Mouse (Mus musculus): Measurements from ENCODE around the gene Irgm2. TPM values are rescaled to one million over a fixed set of nuclear protein-coding genes. Genes with fewer than 3 reads are reported as not detected.

The Irgm2 gene
- polyA plus RNA-seq, 1 experiment from 2014 or later, result 0.85 TPM

GRCm38 (mm10) chr11:58238840-58239791 lies 39.7 kb downstream of the Irgm2 start:
- 0 out of 2 replicates have a peak, but pooled peaks cover 7% of the 10 kb centered on the region for H3K4me1 ChIP-seq
- peak overlapping the region; percentile 75 for H3K4me2 ChIP-seq (replicated peaks)
- WGBS, result 2% methylated on average over 37 of the region's 37 CpGs
- peak; percentile 94 for ATAC-seq (ENCODE audit: low FRiP score, low read depth)
- no peaks in the 10 kb centered on the region for H3K27me3 ChIP-seq (replicated peaks)
- H3K27ac ChIP-seq, result no peak overlapping the region; the same call in 1 of the 2 replicates
- H3K9me3 ChIP-seq, result no peaks in the 10 kb centered on the region
- H3K4me3 ChIP-seq, result peak overlapping the region; percentile 38
- peak overlapping the region; percentile 42; the same call in 1 of the 2 replicates for H3K9ac ChIP-seq
- H3K36me3 ChIP-seq, result no peaks in the 10 kb centered on the region

- Histone ChIP-seq H3K4me2 (replicated peaks) (no peak overlapping the region), H3K9me3 (no peaks in the 10 kb centered on the region), H3K9ac (no peak overlapping the region), H3K4me3 (no peak overlapping the region), H3K36me3 (no peaks in the 10 kb centered on the region), H3K4me1 (no peaks in the 10 kb centered on the region), H3K27me3 (replicated peaks) (no peaks in the 10 kb centered on the region), H3K27ac (no peak overlapping the region)
- WGBS, result 37% methylated on average over 4 of the region's 4 CpGs
- no peak for ATAC-seq (ENCODE audit: low FRiP score, low read depth)
These were observed 47.9 kb downstream of the Irgm2 start for GRCm38 (mm10) chr11:58247294-58247693.

- ATAC-seq (ENCODE audit: low FRiP score, low read depth), result no peak
- H3K9me3 ChIP-seq, result no peaks in the 10 kb centered on the region
- H3K27ac ChIP-seq, result no peak overlapping the region
- H3K36me3 ChIP-seq, result no peaks in the 10 kb centered on the region
- H3K4me2 ChIP-seq (replicated peaks), result no peak overlapping the region
- no peak overlapping the region for H3K9ac ChIP-seq
- H3K27me3 ChIP-seq (replicated peaks), result no peaks in the 10 kb centered on the region
- no peak overlapping the region for H3K4me3 ChIP-seq
- no peaks in the 10 kb centered on the region for H3K4me1 ChIP-seq
- 82% methylated on average over 7 of the region's 7 CpGs for WGBS
These were observed 50.0 kb downstream of the Irgm2 start for GRCm38 (mm10) chr11:58249203-58249981.

- no peak overlapping the region for H3K9ac ChIP-seq
- no peaks in the 10 kb centered on the region for H3K4me1 ChIP-seq
- H3K27ac ChIP-seq, result no peak overlapping the region
- H3K27me3 ChIP-seq (replicated peaks), result no peaks in the 10 kb centered on the region
- ATAC-seq (ENCODE audit: low FRiP score, low read depth), result no peak
- H3K9me3 ChIP-seq, result no peaks in the 10 kb centered on the region
- H3K4me3 ChIP-seq, result no peak overlapping the region
- no peak overlapping the region for H3K4me2 ChIP-seq (replicated peaks)
- WGBS, result 88% methylated on average over 5 of the region's 5 CpGs
- H3K36me3 ChIP-seq, result no peaks in the 10 kb centered on the region
These were observed 51.1 kb downstream of the Irgm2 start for GRCm38 (mm10) chr11:58250550-58250949.

- no peak overlapping the region for H3K4me2 ChIP-seq (replicated peaks)
- H3K9me3 ChIP-seq, result no peaks in the 10 kb centered on the region
- 93% methylated on average over 3 of the region's 3 CpGs for WGBS
- H3K4me1 ChIP-seq, result no peaks in the 10 kb centered on the region
- H3K36me3 ChIP-seq, result no peaks in the 10 kb centered on the region
- H3K9ac ChIP-seq, result no peak overlapping the region
- H3K4me3 ChIP-seq, result no peak overlapping the region
- H3K27me3 ChIP-seq (replicated peaks), result no peaks in the 10 kb centered on the region
- no peak for ATAC-seq (ENCODE audit: low FRiP score, low read depth)
- no peak overlapping the region for H3K27ac ChIP-seq
These were observed 55.0 kb downstream of the Irgm2 start for GRCm38 (mm10) chr11:58254411-58254810.

- Histone ChIP-seq H3K27ac (no peak overlapping the region), H3K4me3 (no peak overlapping the region), H3K4me2 (replicated peaks) (no peak overlapping the region), H3K4me1 (no peaks in the 10 kb centered on the region), H3K9me3 (no peaks in the 10 kb centered on the region), H3K27me3 (replicated peaks) (no peaks in the 10 kb centered on the region), H3K9ac (no peak overlapping the region), H3K36me3 (no peaks in the 10 kb centered on the region)
- WGBS, result 80% methylated on average over 5 of the region's 5 CpGs
- ATAC-seq (ENCODE audit: low FRiP score, low read depth), result no peak
These were observed 58.4 kb downstream of the Irgm2 start for GRCm38 (mm10) chr11:58257816-58258215.

GRCm38 (mm10) chr11:58260156-58260555 lies 60.7 kb downstream of the Irgm2 start:
- Histone ChIP-seq H3K9me3 (no peaks in the 10 kb centered on the region), H3K4me1 (no peaks in the 10 kb centered on the region), H3K36me3 (no peaks in the 10 kb centered on the region), H3K27ac (no peak overlapping the region), H3K4me3 (no peak overlapping the region), H3K27me3 (replicated peaks) (no peaks in the 10 kb centered on the region), H3K9ac (no peak overlapping the region), H3K4me2 (replicated peaks) (no peak overlapping the region)
- ATAC-seq (ENCODE audit: low FRiP score, low read depth), result no peak
- WGBS, result 91% methylated on average over 4 of the region's 4 CpGs

GRCm38 (mm10) chr11:58261826-58262225 lies 62.4 kb downstream of the Irgm2 start:
- Histone ChIP-seq H3K4me2 (replicated peaks) (no peak overlapping the region), H3K36me3 (no peaks in the 10 kb centered on the region), H3K9me3 (no peaks in the 10 kb centered on the region), H3K4me1 (no peaks in the 10 kb centered on the region), H3K9ac (no peak overlapping the region), H3K27me3 (replicated peaks) (no peaks in the 10 kb centered on the region), H3K27ac (no peak overlapping the region), H3K4me3 (no peak overlapping the region)
- ATAC-seq (ENCODE audit: low FRiP score, low read depth), result no peak
- WGBS, result 85% methylated on average over 4 of the region's 4 CpGs

GRCm38 (mm10) chr11:58262336-58262735 lies 62.9 kb downstream of the Irgm2 start:
- Histone ChIP-seq H3K4me2 (replicated peaks) (no peak overlapping the region), H3K27me3 (replicated peaks) (no peaks in the 10 kb centered on the region), H3K36me3 (no peaks in the 10 kb centered on the region), H3K4me1 (no peaks in the 10 kb centered on the region), H3K9ac (no peak overlapping the region), H3K9me3 (no peaks in the 10 kb centered on the region), H3K27ac (no peak overlapping the region), H3K4me3 (no peak overlapping the region)
- ATAC-seq (ENCODE audit: low FRiP score, low read depth), result no peak
- 94% methylated on average over 3 of the region's 3 CpGs for WGBS

GRCm38 (mm10) chr11:58263516-58263915 lies 64.1 kb downstream of the Irgm2 start:
- 85% methylated on average over 2 of the region's 2 CpGs for WGBS
- no peaks in the 10 kb centered on the region for H3K9me3 ChIP-seq
- H3K4me2 ChIP-seq (replicated peaks), result no peak overlapping the region
- H3K27ac ChIP-seq, result no peak overlapping the region
- no peak overlapping the region for H3K9ac ChIP-seq
- H3K36me3 ChIP-seq, result no peaks in the 10 kb centered on the region
- H3K4me3 ChIP-seq, result no peak overlapping the region
- ATAC-seq (ENCODE audit: low FRiP score, low read depth), result no peak
- H3K4me1 ChIP-seq, result no peaks in the 10 kb centered on the region
- no peaks in the 10 kb centered on the region for H3K27me3 ChIP-seq (replicated peaks)

GRCm38 (mm10) chr11:58264546-58264945 lies 65.1 kb downstream of the Irgm2 start:
- ATAC-seq (ENCODE audit: low FRiP score, low read depth), result no peak
- H3K4me2 ChIP-seq (replicated peaks), result no peak overlapping the region
- H3K36me3 ChIP-seq, result no peaks in the 10 kb centered on the region
- WGBS, result 84% methylated on average over 9 of the region's 9 CpGs
- H3K27me3 ChIP-seq (replicated peaks), result no peaks in the 10 kb centered on the region
- no peak overlapping the region for H3K27ac ChIP-seq
- H3K9me3 ChIP-seq, result no peaks in the 10 kb centered on the region
- no peak overlapping the region for H3K9ac ChIP-seq
- no peak overlapping the region for H3K4me3 ChIP-seq
- H3K4me1 ChIP-seq, result no peaks in the 10 kb centered on the region

- Histone ChIP-seq H3K27me3 (replicated peaks) (no peaks in the 10 kb centered on the region), H3K4me1 (no peaks in the 10 kb centered on the region), H3K4me2 (replicated peaks) (no peak overlapping the region), H3K4me3 (no peak overlapping the region), H3K9me3 (no peaks in the 10 kb centered on the region), H3K27ac (no peak overlapping the region), H3K9ac (no peak overlapping the region), H3K36me3 (no peaks in the 10 kb centered on the region)
- no peak for ATAC-seq (ENCODE audit: low FRiP score, low read depth)
- WGBS, result 91% methylated on average over 3 of the region's 3 CpGs
These were observed 68.9 kb downstream of the Irgm2 start for GRCm38 (mm10) chr11:58268285-58268684.

Measured in neural tube, embryonic 12.5 days (tissue).